Mouse (Mus musculus) kidney, embryonic 15.5 days (tissue): ENCODE results near the gene Vopp1. TPM values are rescaled to one million over a fixed set of nuclear protein-coding genes. Genes with fewer than 3 reads are reported as not detected.
"Not testable (repeated sequence)": the region's sequence is repeated elsewhere in the genome, so short reads cannot be mapped to it uniquely, and the experiment has no call there.

Experiments
- ATAC-seq: fragments of 200-750 bp; cut with Nextera tagmentation; replicated peaks from 2 replicates; pipeline ENCODE4 v1.8.0; 2017; ENCODE audit warnings: moderate TSS enrichment; ENCODE audit not compliant: low FRiP score
- H3K27ac ChIP-seq: fragments of 300-500 bp; sonication (generic); 2 replicates; pipeline ENCODE4 v1.5.1; 2015; ENCODE audit warnings: mild to moderate bottlenecking, inconsistent platforms
- H3K27me3 ChIP-seq: fragments of 300-500 bp; sonication (generic); 2 replicates; pipeline ENCODE4 v1.6.1; 2015; ENCODE audit warnings: inconsistent platforms
- H3K36me3 ChIP-seq: fragments of 300-500 bp; sonication (generic); 2 replicates; pipeline ENCODE4 v1.6.1; 2015; ENCODE audit warnings: inconsistent platforms
- H3K4me1 ChIP-seq: fragments of 300-500 bp; sonication (generic); 2 replicates; pipeline ENCODE4 v1.6.1; 2015; ENCODE audit warnings: inconsistent platforms
- H3K4me2 ChIP-seq: fragments of 300-500 bp; sonication (generic); 2 replicates; pipeline ENCODE4 v1.6.1; 2015; ENCODE audit warnings: moderate library complexity, mild to moderate bottlenecking, inconsistent platforms
- H3K4me3 ChIP-seq: fragments of 300-500 bp; sonication (generic); replicated peaks from 2 replicates; pipeline ENCODE4 v1.5.1; 2015; ENCODE audit warnings: mild to moderate bottlenecking, inconsistent platforms
- H3K9ac ChIP-seq: fragments of 300-500 bp; sonication (generic); 2 replicates; pipeline ENCODE4 v1.6.1; 2015; ENCODE audit warnings: mild to moderate bottlenecking, inconsistent platforms
- H3K9me3 ChIP-seq: fragments of 300-500 bp; sonication (generic); replicated peaks from 2 replicates; pipeline ENCODE4 v1.6.1; 2016; ENCODE audit warnings: inconsistent platforms
- WGBS: fragments of 180-500 bp; shearing (Covaris S2); methylation state at CpG from one replicate; pipeline ENCODE4 v1.1.7; 2015; ENCODE audit warnings: mixed read lengths; 5-methylcytosine and 5-hydroxymethylcytosine counted together
- polyA plus RNA-seq: library from polyadenylated mRNA; unstranded; fragments of >200 nt; fragmentation: Nextera tagmentation; extraction: Ambion mirVana; gene quantifications from 2 replicates; pipeline ENCODE4 v1.2.1, GENCODE M21; 2015

Gene Vopp1
- 44.8 and 48.0 TPM in 2 replicates for polyA plus RNA-seq

GRCm38 (mm10) chr6:57824422-57825258 is at the start of gene Vopp1:
Gene Vopp1 (minus strand): TSS chr6:57825159.
- Histone ChIP-seq H3K4me3 (peak within 1 kb of the TSS; percentile 74), H3K4me1 (peaks cover 13% of the 10 kb centered on the region), H3K27me3 (no peaks in the 10 kb centered on the region), H3K36me3 (0 out of 2 replicates have a peak, but pooled peaks cover 4% of the 10 kb centered on the region), H3K9ac (peak within 1 kb of the TSS; percentile 87), H3K9me3 (no peaks in the 10 kb centered on the region), H3K27ac (peak within 1 kb of the TSS; percentile 94), H3K4me2 (peak within 1 kb of the TSS; percentile 64)
- peak; percentile 94 for ATAC-seq
- under 1% methylated on average over 85 of the region's 87 CpGs for WGBS

DNA sequence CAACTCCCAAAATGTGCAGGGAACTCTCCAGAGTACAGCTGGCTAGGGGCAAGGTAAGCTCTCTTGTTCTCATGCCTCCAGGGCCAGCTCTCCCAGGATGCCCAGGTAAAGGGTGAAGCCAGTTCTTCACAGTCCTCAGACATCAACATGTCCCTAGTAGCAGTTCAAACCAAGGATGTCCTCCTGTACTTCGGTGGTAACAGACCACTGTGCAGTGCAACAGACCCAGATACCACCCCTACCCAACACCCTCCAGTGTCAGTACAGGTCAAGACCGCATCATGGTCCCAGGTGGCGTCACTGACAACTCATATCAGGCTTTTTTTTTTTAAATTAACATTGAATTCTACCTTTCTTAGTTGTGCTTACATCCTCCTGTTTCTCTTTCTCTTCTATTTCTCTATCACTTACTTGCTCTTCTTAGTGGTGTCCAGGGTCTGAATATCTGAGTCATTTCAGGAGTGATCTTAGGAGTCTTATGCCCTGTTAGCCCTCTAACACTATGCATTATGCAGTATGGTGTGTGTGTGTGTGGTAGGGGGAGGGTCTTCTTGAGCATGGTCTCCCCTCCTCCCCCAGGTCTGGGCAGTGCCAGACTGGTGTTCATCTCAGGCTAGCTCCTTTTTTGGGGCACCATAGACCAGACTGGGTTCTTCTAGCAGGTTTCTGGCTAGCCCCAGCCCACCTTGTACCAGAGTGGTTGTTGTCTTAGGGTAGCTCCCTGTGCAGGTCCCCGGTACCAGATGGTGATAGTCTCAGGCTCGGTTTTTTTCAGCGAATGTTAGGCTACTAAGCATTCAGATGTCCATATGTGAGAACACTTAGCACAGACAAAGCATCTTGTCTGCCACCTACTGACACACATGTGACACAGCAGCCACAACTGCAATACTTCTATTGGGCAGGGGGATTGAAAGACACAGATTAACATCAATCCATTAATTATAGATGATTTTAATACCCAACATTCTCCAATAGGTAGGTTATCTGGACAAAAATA is 34.4 kb upstream of the Vopp1 start:
- no peaks in the 10 kb centered on the region for H3K4me1 ChIP-seq
- 52% methylated on average over 6 of the region's 6 CpGs for WGBS
- H3K27ac ChIP-seq: no peak overlapping the region
- H3K4me2 ChIP-seq: peak overlapping the region; percentile 32; the same call in 1 of the 2 replicates
- H3K9me3 ChIP-seq: no peaks in the 10 kb centered on the region
- no peak overlapping the region for H3K9ac ChIP-seq
- H3K27me3 ChIP-seq: no peaks in the 10 kb centered on the region
- peak; percentile 73 for ATAC-seq
- no peak overlapping the region for H3K4me3 ChIP-seq
- H3K36me3 ChIP-seq: no peaks in the 10 kb centered on the region

DNA sequence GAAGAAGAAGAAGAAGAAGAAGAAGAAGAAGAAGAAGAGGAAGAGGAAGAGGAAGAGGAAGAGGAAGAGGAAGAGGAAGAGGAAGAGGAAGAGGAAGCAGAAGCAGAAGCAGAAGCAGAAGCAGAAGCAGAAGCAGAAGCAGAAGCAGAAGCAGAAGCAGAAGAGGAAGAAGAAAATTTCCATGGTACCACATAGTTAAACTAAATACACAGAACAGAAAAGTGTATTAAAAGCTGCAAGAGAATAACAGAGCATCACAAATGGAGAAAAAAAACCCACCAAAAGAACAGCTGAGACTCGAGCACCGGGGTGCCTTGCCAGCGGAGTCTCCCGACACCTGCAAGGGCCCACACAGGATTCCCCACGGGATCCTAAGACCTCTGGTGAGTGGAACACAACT is 26.2 kb upstream of the Vopp1 start:
- H3K9me3 ChIP-seq, H3K4me1 ChIP-seq, H3K36me3 ChIP-seq, H3K27me3 ChIP-seq, H3K4me3 ChIP-seq, ATAC-seq, H3K9ac ChIP-seq, H3K4me2 ChIP-seq, H3K27ac ChIP-seq: not testable (repeated sequence)
- WGBS: 89% methylated on average over 5 of the region's 5 CpGs

GRCm38 (mm10) chr6:57850286-57850685 is 25.3 kb upstream of the Vopp1 start, which contains the start of gene Vmn1r21:
Gene Vmn1r21 (minus strand): TSS chr6:57850343.
- no peak within 1 kb of the TSS for H3K4me2 ChIP-seq
- no peak within 1 kb of the TSS for H3K27ac ChIP-seq
- no peaks in the 10 kb centered on the region for H3K36me3 ChIP-seq
- no peaks in the 10 kb centered on the region for H3K27me3 ChIP-seq
- no peak within 1 kb of the TSS for H3K4me3 ChIP-seq
- H3K9ac ChIP-seq: no peak within 1 kb of the TSS
- 43% methylated on average over 1 of the region's 1 CpGs for whole genome bisulfite sequencing
- no peaks in the 10 kb centered on the region for H3K4me1 ChIP-seq
- no peaks in the 10 kb centered on the region for H3K9me3 ChIP-seq
- ATAC-seq: no peak

- Histone ChIP-seq H3K4me2 (no peak overlapping the region), H3K4me3 (no peak overlapping the region), H3K27ac (no peak overlapping the region), H3K9me3 (no peaks in the 10 kb centered on the region), H3K36me3 (no peaks in the 10 kb centered on the region), H3K27me3 (no peaks in the 10 kb centered on the region), H3K9ac (no peak overlapping the region), H3K4me1 (no peaks in the 10 kb centered on the region)
- WGBS: 61% methylated on average over 2 of the region's 2 CpGs
- no peak for ATAC-seq
Measured at GRCm38 (mm10) chr6:57839693-57840408, 14.9 kb upstream of the Vopp1 start.

DNA sequence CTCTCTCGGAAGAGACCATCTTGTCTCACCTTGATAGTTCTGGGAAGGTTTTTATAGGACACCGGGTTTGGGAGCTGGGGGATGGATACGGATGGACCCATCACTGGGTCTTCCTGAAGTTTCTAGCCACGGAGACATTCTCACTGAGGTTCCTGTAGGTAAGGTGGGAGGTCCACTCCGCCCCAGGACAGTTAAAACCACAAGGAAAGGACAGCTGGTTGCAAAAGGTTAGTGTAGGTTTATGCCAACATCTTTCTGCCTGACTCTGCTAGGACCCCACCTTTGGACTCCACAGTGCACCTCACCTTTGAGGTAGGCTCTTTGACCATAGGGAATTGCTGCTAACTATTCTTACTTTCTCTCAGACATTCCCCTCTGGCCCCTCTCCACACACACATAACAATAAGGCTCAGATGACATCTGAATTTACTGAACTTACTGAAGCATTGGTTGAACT is 328 bp upstream of the Vopp1 start:
- peak overlapping the region; percentile 74 for H3K4me3 ChIP-seq
- peak overlapping the region; percentile 64 for H3K4me2 ChIP-seq
- peaks cover 13% of the 10 kb centered on the region for H3K4me1 ChIP-seq
- 6% methylated on average over 5 of the region's 5 CpGs for WGBS
- peak overlapping the region; percentile 94 for H3K27ac ChIP-seq
- peak overlapping the region; percentile 87 for H3K9ac ChIP-seq
- ATAC-seq: no peak
- H3K27me3 ChIP-seq: no peaks in the 10 kb centered on the region
- H3K9me3 ChIP-seq: no peaks in the 10 kb centered on the region
- 0 out of 2 replicates have a peak, but pooled peaks cover 4% of the 10 kb centered on the region for H3K36me3 ChIP-seq

- H3K4me3 ChIP-seq: peak overlapping the region; percentile 17; the same call in 1 of the 2 replicates
- H3K27ac ChIP-seq: no peak overlapping the region
- 30% methylated on average over 3 of the region's 3 CpGs for WGBS
- peak overlapping the region; percentile 49 for H3K4me2 ChIP-seq
- H3K27me3 ChIP-seq: no peaks in the 10 kb centered on the region
- no peak overlapping the region for H3K9ac ChIP-seq
- H3K9me3 ChIP-seq: no peaks in the 10 kb centered on the region
- H3K4me1 ChIP-seq: peaks cover 13% of the 10 kb centered on the region
- 0 out of 2 replicates have a peak, but pooled peaks cover 4% of the 10 kb centered on the region for H3K36me3 ChIP-seq
- ATAC-seq: no peak
Measured at GRCm38 (mm10) chr6:57823461-57823860, 1.5 kb downstream of the Vopp1 start.

DNA sequence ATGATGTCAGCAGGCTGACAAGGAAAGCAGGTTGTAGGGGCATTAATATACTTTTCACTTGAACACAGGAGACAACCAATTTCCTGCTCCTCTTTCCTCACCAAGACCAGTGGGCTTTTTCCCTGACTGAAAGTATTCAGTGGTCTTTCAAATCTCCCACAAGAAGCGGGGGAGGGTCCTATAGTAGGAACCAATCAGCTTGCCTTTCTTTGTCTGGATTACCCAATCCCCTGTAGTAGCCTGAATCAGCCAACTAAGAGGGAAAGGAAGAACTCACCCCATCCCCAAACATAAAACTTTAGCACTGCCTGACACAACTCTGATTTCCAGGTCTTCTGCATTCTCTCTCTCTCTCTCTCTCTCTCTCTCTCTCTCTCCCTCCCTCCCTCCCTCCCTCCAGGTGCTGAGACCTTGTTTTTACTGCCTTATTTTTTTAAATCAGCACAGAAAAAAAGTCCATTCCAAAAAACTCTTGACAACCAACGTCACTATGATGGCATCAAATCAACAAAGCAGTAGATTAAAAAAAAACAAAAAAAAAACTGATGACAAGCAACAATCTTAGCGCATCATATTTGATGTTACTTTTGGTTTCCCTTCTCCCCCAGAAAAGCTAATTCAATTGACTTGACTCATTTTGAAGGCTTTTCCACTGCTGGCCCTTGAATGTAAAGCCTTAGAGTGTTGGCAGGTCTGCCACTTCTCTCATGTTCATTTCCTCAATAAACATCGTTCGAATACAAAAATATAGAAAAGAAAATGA is 2.1 kb downstream of the Vopp1 start:
- Histone ChIP-seq H3K36me3 (0 out of 2 replicates have a peak, but pooled peaks cover 4% of the 10 kb centered on the region), H3K4me2 (peak overlapping the region; percentile 49), H3K27me3 (no peaks in the 10 kb centered on the region), H3K4me3 (peak overlapping the region; percentile 17; the same call in 1 of the 2 replicates), H3K27ac (peak overlapping the region; percentile 32; the same call in 1 of the 2 replicates), H3K9me3 (no peaks in the 10 kb centered on the region), H3K9ac (no peak overlapping the region), H3K4me1 (peaks cover 13% of the 10 kb centered on the region)
- ATAC-seq: peak; percentile 62; the same call in 1 of the 2 replicates
- WGBS: 61% methylated on average over 5 of the region's 5 CpGs

- Histone ChIP-seq H3K4me2 (no peak overlapping the region), H3K9ac (no peak overlapping the region), H3K4me1 (peaks cover 3% of the 10 kb centered on the region; the same call in 1 of the 2 replicates), H3K27ac (no peak overlapping the region), H3K4me3 (no peak overlapping the region), H3K9me3 (no peaks in the 10 kb centered on the region), H3K27me3 (no peaks in the 10 kb centered on the region), H3K36me3 (no peaks in the 10 kb centered on the region)
- no peak for ATAC-seq
- 90% methylated on average over 2 of the region's 2 CpGs for WGBS
Measured at GRCm38 (mm10) chr6:57814436-57814940, 10.5 kb downstream of the Vopp1 start.
